Mouse (Mus musculus): ENCODE data around the gene Cd19.
"Not testable (repeated sequence)": the region's sequence is repeated elsewhere in the genome, so short reads cannot be mapped to it uniquely, and the experiment has no call there.

The Cd19 gene

GRCm38 (mm10) chr7:126434726-126435125 is 20.0 kb upstream of the Cd19 start:
- no peak for DNase-seq (ENCODE audit: low spot score)

- no peak for DNase-seq (ENCODE audit: low spot score)
Observed at GRCm38 (mm10) chr7:126430167-126430566, 15.5 kb upstream of the Cd19 start.

- no peak for DNase-seq (ENCODE audit: low spot score)
Observed at GRCm38 (mm10) chr7:126429503-126429898, 14.8 kb upstream of the Cd19 start.

- DNase-seq (ENCODE audit: low spot score) = peak; percentile 99
Observed at GRCm38 (mm10) chr7:126428631-126429502, 14.2 kb upstream of the Cd19 start, which contains the start of gene Rabep2. Gene Rabep2, plus strand, starts transcription at chr7:126428759.

- DNase-seq (ENCODE audit: low spot score) = no peak
Observed at GRCm38 (mm10) chr7:126428154-126428553, 13.5 kb upstream of the Cd19 start.

GRCm38 (mm10) chr7:126427323-126427860 is 12.7 kb upstream of the Cd19 start:
- no peak for DNase-seq (ENCODE audit: low spot score)

GRCm38 (mm10) chr7:126424161-126424560 is 9.5 kb upstream of the Cd19 start:
- DNase-seq (ENCODE audit: low spot score) = no peak

GRCm38 (mm10) chr7:126421756-126422155 is 7.1 kb upstream of the Cd19 start:
- no peak for DNase-seq (ENCODE audit: low spot score)

- DNase-seq (ENCODE audit: low spot score) = no peak
Observed at GRCm38 (mm10) chr7:126418496-126418895, 3.8 kb upstream of the Cd19 start.

GRCm38 (mm10) chr7:126417606-126418005 is 2.9 kb upstream of the Cd19 start:
- no peak for DNase-seq (ENCODE audit: low spot score)

GRCm38 (mm10) chr7:126417045-126417444 is 2.4 kb upstream of the Cd19 start:
- no peak for DNase-seq (ENCODE audit: low spot score)

GRCm38 (mm10) chr7:126416615-126417014 is 1.9 kb upstream of the Cd19 start:
- no peak for DNase-seq (ENCODE audit: low spot score)

GRCm38 (mm10) chr7:126411061-126411460 is 3.6 kb downstream of the Cd19 start:
- no peak for DNase-seq (ENCODE audit: low spot score)

- no peak for DNase-seq (ENCODE audit: low spot score)
Observed at GRCm38 (mm10) chr7:126408686-126409085, 6.0 kb downstream of the Cd19 start.

GRCm38 (mm10) chr7:126402518-126402917 is 12.2 kb downstream of the Cd19 start:
- DNase-seq (ENCODE audit: low spot score) = not testable (repeated sequence)

GRCm38 (mm10) chr7:126399548-126399947 is 15.1 kb downstream of the Cd19 start:
- peak; percentile 88 for DNase-seq (ENCODE audit: low spot score)

GRCm38 (mm10) chr7:126397822-126398221 is 16.9 kb downstream of the Cd19 start:
- no peak for DNase-seq (ENCODE audit: low spot score)

GRCm38 (mm10) chr7:126397221-126397620 is 17.5 kb downstream of the Cd19 start:
- no peak for DNase-seq (ENCODE audit: low spot score)

- peak; percentile 92 for DNase-seq (ENCODE audit: low spot score)
Observed at GRCm38 (mm10) chr7:126396298-126397119, 18.2 kb downstream of the Cd19 start, which contains the start of gene Nfatc2ip. Gene Nfatc2ip, minus strand, starts transcription at chr7:126396737.

- DNase-seq (ENCODE audit: low spot score) = not testable (repeated sequence)
Observed at GRCm38 (mm10) chr7:126392086-126392884, 22.4 kb downstream of the Cd19 start.

- DNase-seq (ENCODE audit: low spot score) = no peak
Observed at GRCm38 (mm10) chr7:126388185-126388584, 26.5 kb downstream of the Cd19 start.

- no peak for DNase-seq (ENCODE audit: low spot score)
Observed at GRCm38 (mm10) chr7:126383565-126383964, 31.1 kb downstream of the Cd19 start.

All from urinary bladder, postnatal 14 days (tissue).